Mouse (Mus musculus) testis, adult 2 months (tissue): Measurements from ENCODE around the gene Iqcj. TPM values are rescaled to one million over a fixed set of nuclear protein-coding genes. Genes with fewer than 3 reads are reported as not detected.

Experiments
- H3K27ac ChIP-seq: fragments of 200-500 bp; 2 replicates; pipeline ENCODE4 v1.5.1; 2012; ENCODE audit warnings: low read depth, low read length; ENCODE audit not compliant: control insufficient read depth, insufficient read depth
- H3K27me3 ChIP-seq: fragments of 200-500 bp; 2 replicates; pipeline ENCODE4 v1.6.1; 2012; ENCODE audit warnings: mild to moderate bottlenecking, low read length, moderate library complexity; ENCODE audit not compliant: control insufficient read depth, insufficient read depth
- H3K36me3 ChIP-seq: fragments of 200-500 bp; 2 replicates; pipeline ENCODE4 v1.6.1; 2012; ENCODE audit warnings: mild to moderate bottlenecking, low read length; ENCODE audit not compliant: control insufficient read depth, insufficient read depth
- H3K4me1 ChIP-seq: fragments of 200-500 bp; 2 replicates; pipeline ENCODE4 v1.6.1; 2012; ENCODE audit warnings: low read length; ENCODE audit not compliant: control insufficient read depth, insufficient read depth
- H3K4me3 ChIP-seq: fragments of 200-500 bp; 2 replicates; pipeline ENCODE4 v1.5.1; 2012; ENCODE audit warnings: low read depth, mild to moderate bottlenecking, low read length, moderate library complexity, mixed read lengths; ENCODE audit not compliant: control insufficient read depth
- CTCF ChIP-seq: fragments of 200-500 bp; IDR thresholded peaks from 2 replicates; pipeline ENCODE4 v1.5.1; 2012; ENCODE audit warnings: low read depth, mild to moderate bottlenecking, inconsistent platforms, low read length, moderate library complexity; ENCODE audit not compliant: control insufficient read depth, insufficient read depth, insufficient replicate concordance
- POLR2A ChIP-seq: fragments of 200-500 bp; IDR thresholded peaks from 2 replicates; pipeline ENCODE4 v1.6.1; 2012; ENCODE audit warnings: low read depth, mild to moderate bottlenecking, inconsistent platforms, low read length, moderate library complexity; ENCODE audit not compliant: control insufficient read depth
- polyA plus RNA-seq: library from polyadenylated mRNA; depleted of rRNA; stranded (reverse); fragments of >200 nt; gene quantifications from 2 replicates; pipeline ENCODE4 v1.2.3, GENCODE M21; 2012

Gene Iqcj
- polyA plus RNA-seq, 1 experiment = 0.26 TPM

GRCm38 (mm10) chr3:67886176-67886575 lies 5.8 kb upstream of the Iqcj start:
- Histone ChIP-seq H3K4me1 (no peaks in the 10 kb centered on the region), H3K27ac (no peak overlapping the region), H3K36me3 (no peaks in the 10 kb centered on the region), H3K27me3 (no peaks in the 10 kb centered on the region), H3K4me3 (no peak overlapping the region)
- TF ChIP-seq POLR2A (no peak), CTCF (no peak)

GRCm38 (mm10) chr3:67887251-67887650 lies 4.8 kb upstream of the Iqcj start:
- Histone ChIP-seq H3K27me3 (no peaks in the 10 kb centered on the region), H3K36me3 (no peaks in the 10 kb centered on the region), H3K4me3 (no peak overlapping the region), H3K27ac (no peak overlapping the region), H3K4me1 (no peaks in the 10 kb centered on the region)
- TF ChIP-seq POLR2A = no peak
- no peak for TF ChIP-seq CTCF

- no peaks in the 10 kb centered on the region for H3K27me3 ChIP-seq
- TF ChIP-seq CTCF (no peak), POLR2A (no peak)
Measured at GRCm38 (mm10) chr3:67892768-67893167, 748 bp downstream of the Iqcj start.

GRCm38 (mm10) chr3:67902517-67902916 lies 10.5 kb downstream of the Iqcj start:
- Histone ChIP-seq H3K4me3 (no peak overlapping the region), H3K4me1 (no peaks in the 10 kb centered on the region), H3K27me3 (no peaks in the 10 kb centered on the region), H3K27ac (no peak overlapping the region), H3K36me3 (no peaks in the 10 kb centered on the region)
- TF ChIP-seq CTCF = no peak
- no peak for TF ChIP-seq POLR2A

More at GRCm38 (mm10) chr3:67892768-67893167, 748 bp downstream of the Iqcj start:
- H3K27ac ChIP-seq = no peak overlapping the region
- no peak overlapping the region for H3K4me3 ChIP-seq
- no peaks in the 10 kb centered on the region for H3K36me3 ChIP-seq
- H3K4me1 ChIP-seq = no peaks in the 10 kb centered on the region

- Histone ChIP-seq H3K27me3 (no peaks in the 10 kb centered on the region), H3K4me3 (no peak overlapping the region), H3K4me1 (no peaks in the 10 kb centered on the region), H3K27ac (no peak overlapping the region), H3K36me3 (no peaks in the 10 kb centered on the region)
- no peak for TF ChIP-seq POLR2A
Measured at GRCm38 (mm10) chr3:67908586-67908985, 16.6 kb downstream of the Iqcj start.

- TF ChIP-seq CTCF (no peak), POLR2A (no peak)
- H3K27me3 ChIP-seq = no peaks in the 10 kb centered on the region
- H3K4me1 ChIP-seq = no peaks in the 10 kb centered on the region
- no peak overlapping the region for H3K4me3 ChIP-seq
- no peak overlapping the region for H3K27ac ChIP-seq
- H3K36me3 ChIP-seq = no peaks in the 10 kb centered on the region
Measured at GRCm38 (mm10) chr3:67918098-67918497, 26.1 kb downstream of the Iqcj start.

GRCm38 (mm10) chr3:67918634-67919259 lies 26.7 kb downstream of the Iqcj start:
- H3K4me1 ChIP-seq = no peaks in the 10 kb centered on the region
- H3K27ac ChIP-seq = no peak overlapping the region
- H3K36me3 ChIP-seq = no peaks in the 10 kb centered on the region
- TF ChIP-seq POLR2A (no peak), CTCF (no peak)
- no peaks in the 10 kb centered on the region for H3K27me3 ChIP-seq
- H3K4me3 ChIP-seq = no peak overlapping the region

GRCm38 (mm10) chr3:67923095-67923494 lies 31.1 kb downstream of the Iqcj start:
- H3K27me3 ChIP-seq = no peaks in the 10 kb centered on the region
- H3K4me1 ChIP-seq = no peaks in the 10 kb centered on the region
- no peaks in the 10 kb centered on the region for H3K36me3 ChIP-seq
- no peak overlapping the region for H3K27ac ChIP-seq
- H3K4me3 ChIP-seq = no peak overlapping the region
- TF ChIP-seq POLR2A (no peak), CTCF (no peak)
